Comparison of ENCODE assay signal across 15 mouse cellular contexts in the genomic region with DNA sequence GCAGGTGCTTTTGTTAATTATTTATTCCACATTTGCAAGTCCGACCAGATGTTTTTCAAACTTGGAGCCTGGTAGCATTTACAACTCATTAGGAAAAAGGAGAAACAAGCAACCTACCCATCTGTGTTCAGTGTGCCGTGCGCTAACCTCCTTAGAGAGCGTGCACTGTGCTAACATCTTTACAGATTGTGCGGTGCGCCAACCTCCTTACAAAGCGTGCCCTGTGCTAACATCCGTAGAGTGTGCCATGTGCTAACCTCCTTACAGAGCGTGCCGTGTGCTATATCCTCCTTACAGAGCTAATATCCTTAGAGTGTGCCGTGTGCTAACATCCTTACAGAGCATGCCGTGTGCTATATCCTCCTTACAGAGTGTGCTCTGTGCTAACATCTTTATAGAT.
"Had no signal": no experiment of that assay in that cellular context is flagged by ENCODE, and none has a peak within 500 bp of the region (broad histone marks: within the 10 kb centered on the region; RNA-seq: fewer than 3 reads in every experiment).

No protein-coding gene starts in this region.

- H3K36me3 ChIP-seq: kidney, embryonic 15.5 days; limb, embryonic 10.5 days; liver, embryonic 15.5 days; midbrain, embryonic 13.5 days; neural tube, embryonic 12.5 days had no signal

- H3K9ac ChIP-seq: kidney, embryonic 15.5 days; liver, embryonic 15.5 days; midbrain, embryonic 13.5 days; neural tube, embryonic 12.5 days had no signal

- DNase-seq: kidney, postnatal 14 days; lung, adult 2 months; lung, postnatal 10 days; lung, postnatal 4 days; right cerebral cortex, postnatal 14 days; thymus, postnatal 4 days had no signal

- H3K27ac ChIP-seq: kidney, embryonic 15.5 days; left cerebral cortex, adult 2 months; limb, embryonic 10.5 days; liver, embryonic 15.5 days; midbrain, embryonic 13.5 days; neural tube, embryonic 12.5 days; stomach, postnatal 0 days had no signal

- H3K9me3 ChIP-seq: kidney, embryonic 15.5 days; limb, embryonic 10.5 days; liver, embryonic 15.5 days; midbrain, embryonic 13.5 days; neural tube, embryonic 12.5 days had no signal

- H3K4me2 ChIP-seq: kidney, embryonic 15.5 days; liver, embryonic 11.5 days; liver, embryonic 15.5 days; midbrain, embryonic 13.5 days; neural tube, embryonic 12.5 days had no signal

- H3K4me1 ChIP-seq: kidney, embryonic 15.5 days; limb, embryonic 10.5 days; liver, embryonic 15.5 days; midbrain, embryonic 13.5 days; neural tube, embryonic 12.5 days had no signal

- H3K27me3 ChIP-seq: kidney, embryonic 15.5 days; liver, embryonic 15.5 days; midbrain, embryonic 13.5 days; neural tube, embryonic 12.5 days had no signal

- ATAC-seq: midbrain, embryonic 13.5 days had no signal

- H3K4me3 ChIP-seq: kidney, embryonic 15.5 days; left cerebral cortex, adult 2 months; limb, embryonic 10.5 days; liver, embryonic 15.5 days; midbrain, embryonic 13.5 days; myocyte; neural tube, embryonic 12.5 days had no signal
